Mouse (Mus musculus): ENCODE measurements around the gene Klhdc4. TPM values are rescaled to one million over a fixed set of nuclear protein-coding genes. Genes with fewer than 3 reads are reported as not detected.

The Klhdc4 gene
- polyA plus RNA-seq, 1 experiment from 2014 or later, result 13.7 TPM

- Histone ChIP-seq H3K27me3 (ENCODE audit: control insufficient read depth, insufficient read depth, low read length) (no peaks in the 10 kb centered on the region), H3K4me3 (ENCODE audit: low read depth, low read length) (no peak overlapping the region), H3K4me2 (replicated peaks; ENCODE audit: low read depth) (no peak overlapping the region), H3K27ac (replicated peaks) (no peak overlapping the region), H3K4me1 (replicated peaks; ENCODE audit: control insufficient read depth, insufficient read depth) (no peaks in the 10 kb centered on the region), H3K9me3 (ENCODE audit: control insufficient read depth, low read length) (no peaks in the 10 kb centered on the region), H3K36me3 (ENCODE audit: control insufficient read depth, insufficient read depth, low read length) (no peaks in the 10 kb centered on the region), H3K9ac (ENCODE audit: low read length) (no peak overlapping the region)
- 69% methylated on average over 6 of the region's 6 CpGs for WGBS
- no peak for DNase-seq (ENCODE audit: low spot score)
- ATAC-seq (ENCODE audit: low FRiP score, low TSS enrichment), result no peak
- no peak for TF ChIP-seq EP300 (optimal IDR thresholded peaks at IDR 0.05)
These were observed 18.6 kb upstream of the Klhdc4 start for GRCm38 (mm10) chr8:121847987-121848386.

- H3K4me2 ChIP-seq (replicated peaks; ENCODE audit: low read depth), result no peak overlapping the region
- 69% methylated on average over 10 of the region's 10 CpGs for WGBS
- TF ChIP-seq EP300 (optimal IDR thresholded peaks at IDR 0.05) (no peak), CTCF (IDR thresholded peaks at IDR 0.05; ENCODE audit: low read depth) (no peak)
- H3K27me3 ChIP-seq (ENCODE audit: control insufficient read depth, insufficient read depth, low read length), result no peaks in the 10 kb centered on the region
- no peak for DNase-seq (ENCODE audit: low spot score)
- H3K4me3 ChIP-seq (ENCODE audit: low read depth, low read length), result no peak overlapping the region
- no peak overlapping the region for H3K27ac ChIP-seq (replicated peaks)
- H3K36me3 ChIP-seq (ENCODE audit: control insufficient read depth, insufficient read depth, low read length), result no peaks in the 10 kb centered on the region
- no peaks in the 10 kb centered on the region for H3K9me3 ChIP-seq (ENCODE audit: control insufficient read depth, low read length)
- H3K4me1 ChIP-seq (replicated peaks; ENCODE audit: control insufficient read depth, insufficient read depth), result no peaks in the 10 kb centered on the region
- H3K9ac ChIP-seq (ENCODE audit: low read length), result no peak overlapping the region
- ATAC-seq (ENCODE audit: low FRiP score, low TSS enrichment), result no peak
These were observed 18.0 kb upstream of the Klhdc4 start for GRCm38 (mm10) chr8:121847261-121847822.

- Histone ChIP-seq H3K27ac (replicated peaks) (no peak overlapping the region), H3K27me3 (ENCODE audit: control insufficient read depth, insufficient read depth, low read length) (no peaks in the 10 kb centered on the region), H3K36me3 (ENCODE audit: control insufficient read depth, insufficient read depth, low read length) (no peaks in the 10 kb centered on the region), H3K4me2 (replicated peaks; ENCODE audit: low read depth) (no peak overlapping the region), H3K4me3 (ENCODE audit: low read depth, low read length) (no peak overlapping the region), H3K9ac (ENCODE audit: low read length) (no peak overlapping the region), H3K4me1 (replicated peaks; ENCODE audit: control insufficient read depth, insufficient read depth) (no peaks in the 10 kb centered on the region), H3K9me3 (ENCODE audit: control insufficient read depth, low read length) (no peaks in the 10 kb centered on the region)
- DNase-seq (ENCODE audit: low spot score), result no peak
- TF ChIP-seq EP300 (optimal IDR thresholded peaks at IDR 0.05) (no peak), CTCF (IDR thresholded peaks at IDR 0.05; ENCODE audit: low read depth) (no peak)
- ATAC-seq (ENCODE audit: low FRiP score, low TSS enrichment), result no peak
These were observed 17.4 kb upstream of the Klhdc4 start for GRCm38 (mm10) chr8:121846815-121847214.

- Histone ChIP-seq H3K4me3 (ENCODE audit: low read depth, low read length) (no peak overlapping the region), H3K9me3 (ENCODE audit: control insufficient read depth, low read length) (no peaks in the 10 kb centered on the region), H3K36me3 (ENCODE audit: control insufficient read depth, insufficient read depth, low read length) (no peaks in the 10 kb centered on the region), H3K9ac (ENCODE audit: low read length) (no peak overlapping the region), H3K4me1 (replicated peaks; ENCODE audit: control insufficient read depth, insufficient read depth) (no peaks in the 10 kb centered on the region), H3K27me3 (ENCODE audit: control insufficient read depth, insufficient read depth, low read length) (no peaks in the 10 kb centered on the region), H3K4me2 (replicated peaks; ENCODE audit: low read depth) (no peak overlapping the region), H3K27ac (replicated peaks) (no peak overlapping the region)
- 50% methylated on average over 7 of the region's 7 CpGs for WGBS
- no peak for TF ChIP-seq EP300 (optimal IDR thresholded peaks at IDR 0.05)
- TF ChIP-seq CTCF (IDR thresholded peaks at IDR 0.05; ENCODE audit: low read depth), result no peak
- DNase-seq (ENCODE audit: low spot score) (no peak), ATAC-seq (ENCODE audit: low FRiP score, low TSS enrichment) (no peak)
These were observed 15.4 kb upstream of the Klhdc4 start for GRCm38 (mm10) chr8:121844765-121845164.

GRCm38 (mm10) chr8:121843184-121843733, 13.9 kb upstream of the Klhdc4 start:
- Histone ChIP-seq H3K27ac (replicated peaks) (no peak overlapping the region), H3K4me3 (ENCODE audit: low read depth, low read length) (no peak overlapping the region), H3K9me3 (ENCODE audit: control insufficient read depth, low read length) (no peaks in the 10 kb centered on the region), H3K4me1 (replicated peaks; ENCODE audit: control insufficient read depth, insufficient read depth) (no peaks in the 10 kb centered on the region), H3K36me3 (ENCODE audit: control insufficient read depth, insufficient read depth, low read length) (no peaks in the 10 kb centered on the region), H3K27me3 (ENCODE audit: control insufficient read depth, insufficient read depth, low read length) (no peaks in the 10 kb centered on the region), H3K4me2 (replicated peaks; ENCODE audit: low read depth) (no peak overlapping the region), H3K9ac (ENCODE audit: low read length) (no peak overlapping the region)
- WGBS, result 72% methylated on average over 3 of the region's 3 CpGs
- TF ChIP-seq CTCF (IDR thresholded peaks at IDR 0.05; ENCODE audit: low read depth) (no peak), EP300 (optimal IDR thresholded peaks at IDR 0.05) (no peak)
- DNase-seq (ENCODE audit: low spot score), result no peak
- ATAC-seq (ENCODE audit: low FRiP score, low TSS enrichment), result no peak

DNA sequence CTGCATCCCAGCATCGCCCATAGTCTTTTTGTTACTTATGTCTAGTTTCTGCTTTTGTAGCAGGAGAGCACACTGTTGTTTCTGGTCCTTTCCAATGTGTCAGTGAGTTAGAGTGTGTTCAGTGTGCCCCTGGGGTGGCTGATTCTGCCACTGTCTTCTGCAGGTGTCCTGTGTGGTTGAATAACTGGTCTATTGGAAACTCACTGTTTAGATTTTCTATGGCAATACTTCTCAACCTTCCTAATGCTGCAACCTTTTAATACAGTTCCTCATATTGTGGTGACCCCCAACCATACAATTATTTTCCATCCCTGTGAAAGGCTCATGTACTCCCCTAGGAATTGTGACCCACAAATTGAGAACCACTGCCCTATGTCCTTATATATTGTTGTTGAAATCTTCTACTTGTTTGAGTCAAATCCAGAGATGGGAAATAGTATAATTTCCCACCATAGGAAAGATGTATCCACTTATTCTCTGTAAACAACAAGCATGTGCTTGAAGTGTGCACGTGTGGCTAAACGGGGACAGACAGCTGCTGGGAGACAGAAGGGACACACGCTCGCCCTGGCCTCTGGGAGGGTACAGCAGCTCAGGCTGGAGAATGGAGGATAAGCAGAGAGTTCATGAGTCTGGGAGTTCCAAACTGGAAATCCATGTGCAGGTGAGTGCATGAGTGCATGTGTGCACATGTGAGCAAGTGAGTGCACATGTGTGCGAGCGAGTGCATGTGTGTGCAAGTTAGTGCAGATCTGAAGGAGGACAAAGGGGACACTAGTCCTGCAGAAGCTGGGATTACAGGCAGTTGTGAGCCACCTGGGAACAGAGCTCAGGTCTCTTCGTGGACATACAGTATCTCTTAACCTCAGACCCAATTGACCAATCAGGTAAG, 12.9 kb upstream of the Klhdc4 start:
- Histone ChIP-seq H3K27ac (replicated peaks) (no peak overlapping the region), H3K36me3 (ENCODE audit: control insufficient read depth, insufficient read depth, low read length) (no peaks in the 10 kb centered on the region), H3K27me3 (ENCODE audit: control insufficient read depth, insufficient read depth, low read length) (no peaks in the 10 kb centered on the region), H3K4me3 (ENCODE audit: low read depth, low read length) (no peak overlapping the region), H3K9me3 (ENCODE audit: control insufficient read depth, low read length) (no peaks in the 10 kb centered on the region), H3K9ac (ENCODE audit: low read length) (no peak overlapping the region), H3K4me2 (replicated peaks; ENCODE audit: low read depth) (no peak overlapping the region), H3K4me1 (replicated peaks; ENCODE audit: control insufficient read depth, insufficient read depth) (no peaks in the 10 kb centered on the region)
- DNase-seq (ENCODE audit: low spot score) (no peak), ATAC-seq (ENCODE audit: low FRiP score, low TSS enrichment) (no peak)
- TF ChIP-seq EP300 (optimal IDR thresholded peaks at IDR 0.05) (no peak), CTCF (IDR thresholded peaks at IDR 0.05; ENCODE audit: low read depth) (no peak)
- WGBS, result 87% methylated on average over 8 of the region's 8 CpGs
